Mouse (Mus musculus): ENCODE results near the gene Slc22a23. TPM values are rescaled to one million over a fixed set of nuclear protein-coding genes. Genes with fewer than 3 reads are reported as not detected.

Gene Slc22a23
- polyA plus RNA-seq, 1 experiment from 2014 or later: 7.0 TPM

DNA sequence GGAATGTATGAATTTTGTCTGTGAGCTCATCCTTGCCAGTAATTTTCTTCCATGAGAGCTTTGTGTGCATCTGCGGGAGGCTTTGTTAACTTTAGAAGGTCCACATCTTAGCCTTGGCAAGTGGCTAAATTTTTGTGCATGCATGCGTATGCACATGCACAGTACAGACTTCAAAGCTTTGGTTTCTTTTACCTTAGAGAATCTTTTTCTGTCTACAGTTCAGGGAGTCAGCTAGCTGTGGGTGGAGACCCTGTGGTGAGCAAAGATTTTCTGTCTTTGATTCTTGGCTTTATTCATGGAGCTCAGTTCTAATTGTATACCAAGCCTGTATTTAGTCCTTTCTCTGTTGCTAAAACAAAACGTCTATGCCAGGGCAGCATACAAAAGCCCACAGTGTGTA is 126.2 kb downstream of the Slc22a23 start:
- H3K9ac ChIP-seq (replicated peaks): no peak overlapping the region
- H3K27me3 ChIP-seq (ENCODE audit: insufficient read depth, low read length): no peaks in the 10 kb centered on the region
- H3K9me3 ChIP-seq (ENCODE audit: low read length): no peaks in the 10 kb centered on the region
- H3K4me1 ChIP-seq (ENCODE audit: insufficient read depth): 0 out of 2 replicates have a peak, but pooled peaks cover 4% of the 10 kb centered on the region
- no peak for TF ChIP-seq EP300 (IDR thresholded peaks at IDR 0.05; ENCODE audit: low read depth)
- TF ChIP-seq CTCF (IDR thresholded peaks at IDR 0.05; ENCODE audit: low read depth): no peak
- peaks cover 14% of the 10 kb centered on the region for H3K36me3 ChIP-seq (replicated peaks; ENCODE audit: insufficient read depth, low read length)
- DNase-seq (no peak), ATAC-seq (no peak)
- 91% methylated on average over 3 of the region's 3 CpGs for WGBS (ENCODE audit: insufficient replicate concordance)
- no peak overlapping the region for H3K27ac ChIP-seq (ENCODE audit: low read depth)
- no peak overlapping the region for H3K4me3 ChIP-seq (ENCODE audit: low read depth, low read length)
- H3K4me2 ChIP-seq (ENCODE audit: low read depth, low read length): no peak overlapping the region

DNA sequence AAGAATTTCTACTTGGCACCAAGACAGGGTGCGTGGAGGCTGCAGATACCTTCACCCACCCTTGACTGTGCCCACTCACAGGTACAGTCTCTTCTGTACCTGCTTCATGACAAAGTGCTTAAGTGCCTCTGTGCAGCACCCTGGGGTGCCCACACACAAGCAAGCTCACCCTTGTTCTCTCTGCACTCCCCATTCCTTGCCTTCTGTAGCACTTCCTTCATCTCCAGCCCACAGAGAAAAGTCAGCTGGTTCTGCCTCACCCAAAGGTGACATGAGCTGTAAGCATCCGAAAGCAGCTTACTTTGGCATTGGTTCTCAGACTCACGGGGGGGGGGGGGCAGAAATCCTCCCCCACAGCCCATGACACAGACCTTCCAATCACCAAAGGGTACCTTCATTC is 130.1 kb downstream of the Slc22a23 start:
- Histone ChIP-seq H3K4me2 (ENCODE audit: low read depth, low read length) (no peak overlapping the region), H3K27ac (ENCODE audit: low read depth) (no peak overlapping the region), H3K4me1 (ENCODE audit: insufficient read depth) (no peaks in the 10 kb centered on the region), H3K9ac (replicated peaks) (no peak overlapping the region), H3K9me3 (ENCODE audit: low read length) (no peaks in the 10 kb centered on the region), H3K4me3 (ENCODE audit: low read depth, low read length) (no peak overlapping the region), H3K27me3 (ENCODE audit: insufficient read depth, low read length) (no peaks in the 10 kb centered on the region), H3K36me3 (replicated peaks; ENCODE audit: insufficient read depth, low read length) (peaks cover 19% of the 10 kb centered on the region; the same call in 1 of the 2 replicates)
- TF ChIP-seq EP300 (IDR thresholded peaks at IDR 0.05; ENCODE audit: low read depth): no peak
- no peak for TF ChIP-seq CTCF (IDR thresholded peaks at IDR 0.05; ENCODE audit: low read depth)
- WGBS (ENCODE audit: insufficient replicate concordance): 83% methylated on average over 3 of the region's 3 CpGs
- DNase-seq (no peak), ATAC-seq (no peak)

DNA sequence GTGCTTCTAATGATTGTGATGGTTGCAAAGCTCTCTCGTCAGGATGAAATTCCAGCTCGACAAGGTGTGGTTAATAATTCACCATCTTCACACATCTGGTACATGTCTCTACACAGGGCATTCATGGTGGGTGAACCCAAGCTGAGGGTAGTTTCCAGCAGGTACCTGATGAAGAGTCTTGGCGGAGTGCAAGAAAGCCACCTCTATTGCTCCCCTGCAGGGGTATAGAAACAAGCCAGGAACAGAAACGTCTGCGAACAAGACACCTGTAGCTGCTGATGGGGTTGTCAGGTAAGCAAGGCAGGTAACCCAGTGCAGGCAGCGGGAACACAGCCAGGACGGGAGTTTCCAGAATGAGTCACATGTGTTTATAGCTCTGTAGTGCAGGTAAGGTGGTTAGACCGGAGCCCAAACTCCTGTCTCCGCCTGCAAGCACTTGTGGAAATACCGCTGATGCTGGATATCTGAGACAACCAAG is 132.2 kb downstream of the Slc22a23 start:
- no peak for TF ChIP-seq EP300 (IDR thresholded peaks at IDR 0.05; ENCODE audit: low read depth)
- TF ChIP-seq CTCF (IDR thresholded peaks at IDR 0.05; ENCODE audit: low read depth): no peak
- H3K9ac ChIP-seq (replicated peaks): no peak overlapping the region
- H3K4me2 ChIP-seq (ENCODE audit: low read depth, low read length): no peak overlapping the region
- no peak overlapping the region for H3K4me3 ChIP-seq (ENCODE audit: low read depth, low read length)
- H3K9me3 ChIP-seq (ENCODE audit: low read length): no peaks in the 10 kb centered on the region
- ATAC-seq: peak; percentile 80
- 67% methylated on average over 10 of the region's 10 CpGs for WGBS (ENCODE audit: insufficient replicate concordance)
- 0 out of 2 replicates have a peak, but pooled peaks cover 10% of the 10 kb centered on the region for H3K36me3 ChIP-seq (replicated peaks; ENCODE audit: insufficient read depth, low read length)
- peak; percentile 59 for DNase-seq
- peak overlapping the region; percentile 9 for H3K27ac ChIP-seq (ENCODE audit: low read depth)
- no peaks in the 10 kb centered on the region for H3K27me3 ChIP-seq (ENCODE audit: insufficient read depth, low read length)
- H3K4me1 ChIP-seq (ENCODE audit: insufficient read depth): no peaks in the 10 kb centered on the region

DNA sequence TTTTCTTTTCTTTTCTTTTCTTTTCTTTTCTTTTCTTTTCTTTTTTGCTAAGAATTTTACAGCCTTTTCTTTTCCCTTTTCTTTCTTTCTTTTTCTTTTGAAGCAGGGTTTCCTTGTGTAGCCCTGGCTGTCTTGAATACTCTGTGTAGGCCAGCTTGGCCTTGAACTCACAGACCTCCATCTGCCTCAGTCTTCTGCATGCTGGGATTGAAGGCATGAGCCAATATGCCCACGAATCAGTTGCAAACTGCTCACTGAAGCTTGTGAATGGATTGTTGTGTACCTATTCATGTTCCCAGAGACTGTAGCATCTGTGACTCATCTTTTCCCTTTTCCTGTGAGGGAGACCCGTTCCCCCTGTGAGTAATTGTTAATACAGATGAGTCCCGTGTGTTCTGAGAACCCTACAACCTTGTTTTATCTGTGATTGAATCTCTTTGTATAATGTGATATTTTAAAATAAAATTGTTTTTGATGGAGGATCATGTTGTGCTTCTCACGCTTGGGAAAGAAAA is 133.7 kb downstream of the Slc22a23 start:
- H3K4me3 ChIP-seq (ENCODE audit: low read depth, low read length): no peak overlapping the region
- no peak for TF ChIP-seq EP300 (IDR thresholded peaks at IDR 0.05; ENCODE audit: low read depth)
- no peak for TF ChIP-seq CTCF (IDR thresholded peaks at IDR 0.05; ENCODE audit: low read depth)
- no peak for ATAC-seq
- no peak overlapping the region for H3K9ac ChIP-seq (replicated peaks)
- 0 out of 2 replicates have a peak, but pooled peaks cover 10% of the 10 kb centered on the region for H3K36me3 ChIP-seq (replicated peaks; ENCODE audit: insufficient read depth, low read length)
- no peaks in the 10 kb centered on the region for H3K9me3 ChIP-seq (ENCODE audit: low read length)
- H3K27me3 ChIP-seq (ENCODE audit: insufficient read depth, low read length): no peaks in the 10 kb centered on the region
- no peak overlapping the region for H3K27ac ChIP-seq (ENCODE audit: low read depth)
- no peaks in the 10 kb centered on the region for H3K4me1 ChIP-seq (ENCODE audit: insufficient read depth)
- WGBS (ENCODE audit: insufficient replicate concordance): 66% methylated on average over 4 of the region's 4 CpGs
- no peak for DNase-seq
- no peak overlapping the region for H3K4me2 ChIP-seq (ENCODE audit: low read depth, low read length)

DNA sequence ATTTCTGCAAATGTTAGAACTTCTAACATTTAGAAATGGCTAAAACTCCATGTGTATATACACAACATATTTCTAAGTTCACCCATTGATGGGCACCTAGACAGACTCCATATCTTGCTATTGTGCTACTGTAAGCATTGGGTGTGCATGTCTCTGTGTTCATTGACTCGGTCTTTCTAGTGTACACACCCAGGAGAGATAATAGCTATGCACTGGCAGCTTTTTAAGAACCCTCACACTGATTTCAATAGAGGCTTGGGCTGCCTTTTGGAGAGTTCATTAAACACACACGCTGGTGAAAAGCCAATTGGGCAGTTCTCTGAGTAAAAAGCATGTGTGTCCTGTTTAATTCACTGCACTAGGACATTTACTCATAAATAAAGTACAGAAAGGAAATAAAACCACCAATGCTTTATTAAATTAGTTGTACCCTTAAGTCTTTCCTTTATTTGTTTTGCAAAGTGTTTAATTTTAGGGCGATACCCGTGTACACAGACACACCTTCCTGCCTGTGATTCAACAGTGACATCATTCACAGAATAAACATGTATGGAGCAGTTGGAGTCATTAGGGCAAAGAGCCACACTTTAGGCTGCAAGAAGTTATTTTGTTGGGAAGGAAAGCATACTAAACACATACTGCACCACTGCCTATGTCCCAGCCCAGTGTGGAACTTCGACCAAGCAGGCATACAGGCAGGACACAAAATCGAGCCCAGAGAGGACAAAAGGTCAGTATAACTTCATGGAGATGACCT is 137.1 kb downstream of the Slc22a23 start:
- H3K27ac ChIP-seq (ENCODE audit: low read depth): peak overlapping the region; percentile 53
- H3K9me3 ChIP-seq (ENCODE audit: low read length): no peaks in the 10 kb centered on the region
- H3K36me3 ChIP-seq (replicated peaks; ENCODE audit: insufficient read depth, low read length): peaks cover 15% of the 10 kb centered on the region
- no peaks in the 10 kb centered on the region for H3K4me1 ChIP-seq (ENCODE audit: insufficient read depth)
- TF ChIP-seq CTCF (IDR thresholded peaks at IDR 0.05; ENCODE audit: low read depth) (no peak), EP300 (IDR thresholded peaks at IDR 0.05; ENCODE audit: low read depth) (no peak)
- DNase-seq (no peak), ATAC-seq (peak; percentile 56)
- no peaks in the 10 kb centered on the region for H3K27me3 ChIP-seq (ENCODE audit: insufficient read depth, low read length)
- WGBS (ENCODE audit: insufficient replicate concordance): 67% methylated on average over 6 of the region's 6 CpGs
- no peak overlapping the region for H3K9ac ChIP-seq (replicated peaks)
- no peak overlapping the region for H3K4me2 ChIP-seq (ENCODE audit: low read depth, low read length)
- H3K4me3 ChIP-seq (ENCODE audit: low read depth, low read length): no peak overlapping the region

DNA sequence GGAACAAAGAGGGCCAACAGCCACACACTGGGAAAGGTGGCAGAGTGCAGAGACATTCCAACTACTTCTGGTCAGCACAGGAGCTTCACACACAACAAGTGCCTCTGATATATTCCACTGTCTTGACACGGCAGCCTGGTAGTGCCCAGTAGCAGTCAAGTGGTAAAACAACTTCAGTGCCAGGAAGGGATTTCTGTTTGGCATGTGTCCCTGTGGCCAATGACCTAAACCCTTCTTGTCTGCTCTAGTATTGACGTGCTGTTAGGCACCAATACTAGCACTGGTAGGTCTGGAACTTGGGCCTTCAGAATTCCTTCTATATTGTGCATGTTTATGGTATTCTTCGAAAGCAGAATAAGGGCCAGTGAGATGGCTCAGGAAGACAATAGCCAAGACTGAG is 139.8 kb downstream of the Slc22a23 start:
- no peak for DNase-seq
- WGBS (ENCODE audit: insufficient replicate concordance): 92% methylated on average over 3 of the region's 3 CpGs
- TF ChIP-seq CTCF (IDR thresholded peaks at IDR 0.05; ENCODE audit: low read depth) (no peak), EP300 (IDR thresholded peaks at IDR 0.05; ENCODE audit: low read depth) (no peak)

More for the DNA sequence above, 139.8 kb downstream of the Slc22a23 start:
- no peak overlapping the region for H3K4me2 ChIP-seq (ENCODE audit: low read depth, low read length)
- H3K9me3 ChIP-seq (ENCODE audit: low read length): no peaks in the 10 kb centered on the region
- H3K36me3 ChIP-seq (replicated peaks; ENCODE audit: insufficient read depth, low read length): peaks cover 21% of the 10 kb centered on the region
- H3K27me3 ChIP-seq (ENCODE audit: insufficient read depth, low read length): no peaks in the 10 kb centered on the region
- ATAC-seq: no peak
- H3K4me1 ChIP-seq (ENCODE audit: insufficient read depth): no peaks in the 10 kb centered on the region
- H3K4me3 ChIP-seq (ENCODE audit: low read depth, low read length): no peak overlapping the region
- H3K27ac ChIP-seq (ENCODE audit: low read depth): no peak overlapping the region
- H3K9ac ChIP-seq (replicated peaks): no peak overlapping the region
